Mouse (Mus musculus): ENCODE measurements at regions not wholly inside any gene's neighbourhood (a gene's known extent, or its start where the extent isn't known, plus 50 kb on each side); places are given as distances from the start of the nearest gene placed in this dataset.
"Not testable (repeated sequence)": the region's sequence is repeated elsewhere in the genome, so short reads cannot be mapped to it uniquely, and the experiment has no call there.

- no peak for ATAC-seq (replicated peaks; ENCODE audit: low FRiP score, low TSS enrichment, poor library complexity, severe bottlenecking)
These were observed 122.5 kb upstream of the Shb start for GRCm38 (mm10) chr4:45654804-45655155.

- ATAC-seq (replicated peaks; ENCODE audit: low FRiP score, low TSS enrichment, poor library complexity, severe bottlenecking): no peak
These were observed 121.9 kb upstream of the Shb start for GRCm38 (mm10) chr4:45654019-45654803.

- ATAC-seq (replicated peaks; ENCODE audit: low FRiP score, low TSS enrichment, poor library complexity, severe bottlenecking): no peak
These were observed 116.8 kb upstream of the Shb start for GRCm38 (mm10) chr4:45648884-45649577.

GRCm38 (mm10) chr4:45647514-45647913 lies 115.2 kb upstream of the Shb start:
- ATAC-seq (replicated peaks; ENCODE audit: low FRiP score, low TSS enrichment, poor library complexity, severe bottlenecking): no peak

DNA sequence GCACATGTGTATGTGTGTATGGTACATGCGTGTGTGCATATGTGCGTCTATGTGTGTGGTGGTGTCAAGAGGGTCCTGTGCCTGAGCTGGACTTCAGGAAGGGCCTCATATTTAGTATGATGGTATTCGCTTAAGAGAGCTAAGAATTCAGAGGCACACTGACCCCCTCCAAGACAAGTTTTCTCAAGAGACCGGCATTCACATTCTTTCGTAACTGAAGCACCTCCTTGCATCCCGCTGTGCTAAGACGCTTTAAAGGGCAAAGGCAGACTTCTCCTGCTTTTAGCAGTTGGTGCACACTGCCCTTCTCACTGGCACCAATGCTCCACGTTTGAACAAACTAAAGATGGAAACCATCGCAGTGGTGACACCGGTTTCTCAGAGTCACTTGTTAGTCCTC lies 110.3 kb upstream of the Shb start:
- ATAC-seq (replicated peaks; ENCODE audit: low FRiP score, low TSS enrichment, poor library complexity, severe bottlenecking): no peak

DNA sequence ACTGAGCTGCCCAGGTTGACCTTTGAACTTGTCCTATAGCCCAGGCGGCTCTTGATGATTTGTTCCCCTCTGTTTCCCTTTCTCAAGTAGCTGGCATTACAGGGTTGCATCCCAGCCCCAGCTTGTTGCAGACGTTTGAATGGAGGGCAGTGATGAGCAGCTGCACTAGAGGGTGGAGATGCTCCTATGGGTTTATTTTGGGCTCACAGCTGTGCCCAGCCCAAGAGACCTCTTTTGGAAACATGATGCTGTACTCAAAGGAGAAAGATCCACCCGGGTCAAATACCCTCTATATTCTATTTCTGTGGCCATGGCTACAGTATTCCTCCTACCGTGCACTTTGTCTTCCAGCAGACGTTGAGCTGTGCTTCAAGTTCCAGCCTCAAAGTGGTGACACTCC lies 109.0 kb upstream of the Shb start:
- no peak for ATAC-seq (replicated peaks; ENCODE audit: low FRiP score, low TSS enrichment, poor library complexity, severe bottlenecking)

DNA sequence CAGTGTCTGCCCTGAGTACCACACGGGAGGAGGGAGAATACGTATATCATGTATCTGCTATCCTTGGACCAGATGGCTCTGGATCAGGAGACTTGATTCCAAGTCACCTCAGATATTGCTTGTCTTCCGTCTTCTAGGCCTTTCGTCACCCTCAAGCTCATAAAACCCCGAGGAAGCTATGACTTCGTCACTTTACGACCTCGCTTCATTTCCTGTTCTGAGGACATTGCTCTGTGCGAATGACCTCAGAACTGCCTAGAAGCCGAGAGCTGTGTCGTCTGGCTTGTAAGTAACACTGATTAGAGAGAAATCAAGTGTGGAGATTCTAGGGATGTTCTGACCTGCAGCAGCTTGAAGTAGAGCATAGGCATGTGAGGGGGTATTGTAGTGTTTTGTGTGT lies 108.4 kb upstream of the Shb start:
- ATAC-seq (replicated peaks; ENCODE audit: low FRiP score, low TSS enrichment, poor library complexity, severe bottlenecking): no peak

DNA sequence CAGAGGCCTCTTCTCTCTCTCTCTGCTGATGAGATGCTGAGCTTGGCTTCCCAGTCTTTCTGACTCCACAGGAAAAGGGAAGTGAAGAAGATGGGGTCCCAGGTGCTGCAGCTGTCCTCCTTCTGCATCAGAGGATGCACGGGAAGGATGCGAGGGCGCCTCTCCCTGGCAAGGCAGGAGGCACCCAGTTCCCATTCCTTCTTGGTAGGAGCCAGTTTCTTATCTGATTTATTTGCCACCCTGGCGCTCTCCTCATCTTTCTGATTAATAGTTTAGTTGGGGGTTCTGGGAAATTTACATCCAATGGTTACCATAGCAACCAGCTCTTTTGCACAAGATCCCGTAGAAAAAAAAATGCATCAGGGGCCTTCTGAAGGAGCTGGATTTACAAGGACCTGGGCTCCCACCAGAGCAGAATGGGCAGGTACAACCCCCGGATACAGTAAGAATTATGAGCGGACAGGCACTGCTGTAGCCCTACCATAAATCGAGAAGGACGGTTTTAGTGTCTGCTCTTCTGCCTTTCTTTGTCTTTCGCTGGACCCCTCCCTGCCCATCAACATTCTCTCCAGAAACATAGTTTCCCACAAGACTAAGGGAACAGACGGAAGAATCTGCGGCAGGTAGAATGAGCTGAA lies 107.2 kb upstream of the Shb start:
- no peak for ATAC-seq (replicated peaks; ENCODE audit: low FRiP score, low TSS enrichment, poor library complexity, severe bottlenecking)

DNA sequence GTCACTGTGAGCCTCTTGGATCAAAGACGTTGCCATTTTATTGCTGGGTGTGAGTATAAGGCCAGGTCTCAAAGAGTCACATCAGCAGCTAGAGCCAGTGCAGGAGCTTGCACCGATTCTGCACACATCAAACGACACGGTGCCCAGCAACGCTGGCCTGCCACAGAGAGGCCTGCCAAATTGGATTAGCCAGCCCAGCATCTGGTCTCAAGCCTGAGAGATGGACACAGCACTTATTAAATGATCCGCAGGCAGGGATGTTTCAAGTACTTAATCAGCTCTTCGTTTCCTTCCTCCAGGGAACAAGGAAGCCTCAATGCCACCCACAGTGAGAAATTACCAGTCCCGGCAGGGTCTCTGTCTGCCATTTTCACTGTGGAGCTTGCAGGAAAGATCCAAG lies 106.1 kb upstream of the Shb start:
- ATAC-seq (replicated peaks; ENCODE audit: low FRiP score, low TSS enrichment, poor library complexity, severe bottlenecking): no peak

- ATAC-seq (replicated peaks; ENCODE audit: low FRiP score, low TSS enrichment, poor library complexity, severe bottlenecking): no peak
These were observed 99.2 kb upstream of the Shb start for GRCm38 (mm10) chr4:45631276-45632045.

GRCm38 (mm10) chr4:45625633-45626032 lies 93.4 kb upstream of the Shb start:
- ATAC-seq (replicated peaks; ENCODE audit: low FRiP score, low TSS enrichment, poor library complexity, severe bottlenecking): no peak

DNA sequence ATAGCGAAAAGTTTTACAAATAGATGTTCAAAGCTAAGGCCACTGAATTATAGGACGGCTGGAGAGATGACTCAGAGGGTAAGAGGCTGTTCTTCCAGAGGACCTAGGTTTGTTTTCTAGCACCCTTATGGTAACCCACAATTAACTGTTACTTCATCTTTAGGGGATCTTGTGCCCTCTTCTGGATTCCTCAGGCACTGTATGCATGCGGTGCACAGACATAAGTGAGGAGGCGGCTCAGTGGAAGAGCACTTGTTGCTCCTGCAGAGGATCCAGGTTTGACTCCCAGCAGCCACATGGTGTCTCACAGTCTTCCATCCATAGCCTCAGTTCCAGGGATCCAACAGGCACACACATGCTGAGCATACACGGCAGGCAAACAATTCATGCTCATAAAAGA lies 89.7 kb upstream of the Shb start:
- ATAC-seq (replicated peaks; ENCODE audit: low FRiP score, low TSS enrichment, poor library complexity, severe bottlenecking): no peak

DNA sequence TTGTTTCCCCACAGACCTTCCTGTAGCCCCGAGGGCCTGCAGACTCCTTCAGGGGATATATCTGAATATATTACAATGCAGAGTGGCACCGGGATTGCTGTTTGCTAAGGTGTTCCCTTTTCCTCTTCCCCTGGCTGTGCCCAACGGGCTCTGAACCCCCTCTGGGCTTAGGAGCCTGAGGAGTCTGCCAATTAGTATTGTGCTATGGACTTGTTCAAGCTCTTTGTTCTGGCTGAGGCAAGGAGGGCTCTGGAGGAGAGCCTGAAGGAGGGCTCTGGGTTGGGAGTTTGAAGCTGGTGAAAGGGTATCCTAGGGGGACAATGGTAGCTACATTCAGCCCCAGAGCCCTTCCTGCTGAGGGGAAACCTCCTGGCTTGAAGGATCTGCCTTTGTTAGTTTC lies 84.9 kb upstream of the Shb start:
- no peak for ATAC-seq (replicated peaks; ENCODE audit: low FRiP score, low TSS enrichment, poor library complexity, severe bottlenecking)

GRCm38 (mm10) chr4:45613498-45613897 lies 81.2 kb upstream of the Shb start:
- ATAC-seq (replicated peaks; ENCODE audit: low FRiP score, low TSS enrichment, poor library complexity, severe bottlenecking): not testable (repeated sequence)

GRCm38 (mm10) chr4:45612132-45612531 lies 79.9 kb upstream of the Shb start:
- peak; percentile 73; the same call in 1 of the 2 replicates for ATAC-seq (replicated peaks; ENCODE audit: low FRiP score, low TSS enrichment, poor library complexity, severe bottlenecking)

- no peak for ATAC-seq (replicated peaks; ENCODE audit: low FRiP score, low TSS enrichment, poor library complexity, severe bottlenecking)
These were observed 78.7 kb upstream of the Shb start for GRCm38 (mm10) chr4:45610937-45611336.

- no peak for ATAC-seq (replicated peaks; ENCODE audit: low FRiP score, low TSS enrichment, poor library complexity, severe bottlenecking)
These were observed 74.3 kb upstream of the Shb start for GRCm38 (mm10) chr4:45606578-45606977.

DNA sequence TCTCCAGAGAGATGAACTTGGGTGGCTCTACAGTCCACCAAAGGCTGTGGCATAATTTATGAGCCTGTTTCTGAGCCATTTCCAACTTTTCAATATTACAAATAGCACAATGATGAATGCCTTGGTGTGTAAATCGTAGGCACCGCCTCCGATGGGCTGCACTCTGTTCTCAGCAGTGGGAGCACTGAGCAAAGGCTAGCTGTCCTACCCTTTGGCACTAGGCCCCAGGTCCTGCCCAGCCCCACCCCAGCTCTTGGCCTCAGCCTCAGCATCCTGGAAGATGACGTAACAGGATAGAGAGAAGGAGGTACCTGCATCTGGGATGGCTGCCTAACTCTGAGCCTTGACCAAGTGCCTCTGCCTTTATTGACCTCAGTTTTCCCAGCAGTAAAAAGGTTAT lies 73.4 kb upstream of the Shb start:
- no peak for ATAC-seq (replicated peaks; ENCODE audit: low FRiP score, low TSS enrichment, poor library complexity, severe bottlenecking)

GRCm38 (mm10) chr4:45604271-45604800 lies 72.1 kb upstream of the Shb start:
- no peak for ATAC-seq (replicated peaks; ENCODE audit: low FRiP score, low TSS enrichment, poor library complexity, severe bottlenecking)

GRCm38 (mm10) chr4:45600520-45600919 lies 68.2 kb upstream of the Shb start:
- no peak for ATAC-seq (replicated peaks; ENCODE audit: low FRiP score, low TSS enrichment, poor library complexity, severe bottlenecking)
